Mouse (Mus musculus) adrenal gland, adult 18-20 months (tissue): Measurements from ENCODE around the gene Cldn11. TPM values are rescaled to one million over a fixed set of nuclear protein-coding genes. Genes with fewer than 3 reads are reported as not detected.
A peak's percentile ranks its signal among the peaks of the same experiment; 100 is the strongest.
"Not testable (repeated sequence)": the region's sequence is repeated elsewhere in the genome, so short reads cannot be mapped to it uniquely, and the experiment has no call there.

Experiments used
- DNase-seq, 2 experiments: peaks; one replicate each; pipeline ENCODE4 v3.0.0; 2021 to 2022; ENCODE audit warnings: low spot score in 2 of 2
- long read RNA-seq, 2 experiments: library from polyadenylated mRNA; stranded (forward); transcript quantifications; one replicate each; pipeline ENCODE4 v2.0.0; 2021
- total RNA-seq, 2 experiments: library from RNA; stranded (reverse); gene quantifications; 1 replicate in 1 of 2; 2 replicates in 1 of 2; pipeline ENCODE4 v1.2.3; 2021

Gene Cldn11
- total RNA-seq: 10 to 100 TPM in 1 of 2 experiments, 1 to 10 TPM in 1; 6.3 to 13.1 TPM
- long read RNA-seq, experiment 1: 0 reads
- long read RNA-seq, experiment 2: 0 reads

DNA sequence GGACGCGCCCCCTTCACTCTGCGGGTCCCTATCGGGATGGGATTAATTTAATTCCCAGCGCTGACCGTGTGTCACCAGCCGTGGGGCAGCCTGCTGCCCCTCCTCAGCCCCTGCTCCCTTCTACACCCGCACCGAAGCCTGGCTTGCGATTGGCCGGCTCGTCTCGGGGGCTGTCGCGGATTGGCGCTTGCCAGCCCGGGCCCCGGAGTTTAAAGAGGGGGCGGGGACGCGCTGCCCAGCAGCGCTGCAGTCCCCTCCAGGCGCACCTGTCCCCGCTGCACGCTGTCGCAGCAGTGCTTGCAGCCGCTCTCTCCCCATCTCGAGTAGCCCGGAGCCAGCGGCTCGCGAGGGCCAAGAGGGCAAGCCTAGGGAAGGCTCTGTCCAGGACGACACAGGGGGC is at the start of gene Cldn11:
Gene Cldn11 (plus strand): TSS at position 215 of the 400 bp plus-strand sequence.
- DNase-seq: peak; percentile 45 to 46

DNA sequence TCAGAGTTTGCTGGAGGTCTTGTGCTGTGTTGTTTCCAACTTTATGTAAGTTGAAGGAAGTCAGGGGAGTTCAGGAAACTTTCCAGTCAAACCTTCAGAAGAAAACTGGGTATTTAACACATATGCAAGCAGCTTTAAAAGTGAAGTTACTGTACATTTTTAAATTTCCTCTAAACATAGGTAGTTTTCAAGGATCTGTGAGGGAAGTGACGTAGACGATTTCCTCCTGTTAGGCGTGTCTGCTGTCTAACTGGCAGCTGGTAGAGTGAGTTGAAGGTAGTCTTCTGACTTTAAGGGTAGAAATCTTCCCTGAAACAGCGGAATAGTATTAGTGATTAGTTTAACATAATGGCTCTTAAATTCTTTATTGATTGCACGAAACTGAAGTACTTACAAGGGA is 49.7 kb upstream of the Cldn11 start:
- no peak for DNase-seq

DNA sequence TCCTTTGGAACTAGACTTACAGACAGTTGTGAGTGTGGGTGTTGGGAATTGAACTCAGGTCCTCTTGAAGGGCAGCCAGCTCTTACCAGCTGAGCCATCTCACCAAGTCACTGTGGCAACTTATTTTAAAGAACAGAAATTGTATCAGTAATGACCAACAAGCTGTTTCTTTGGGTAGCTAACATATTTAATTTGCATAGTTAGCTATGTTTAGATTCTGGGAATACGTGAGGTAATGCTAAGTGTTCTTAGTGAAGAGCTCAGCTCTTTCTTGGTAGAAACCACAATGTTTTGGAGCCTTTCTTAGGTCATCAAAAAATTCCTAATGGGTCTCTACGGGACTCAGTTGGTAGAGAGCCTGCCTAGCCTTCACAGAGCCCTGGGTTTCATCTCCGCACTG is 48.9 kb upstream of the Cldn11 start:
- DNase-seq: no peak

DNA sequence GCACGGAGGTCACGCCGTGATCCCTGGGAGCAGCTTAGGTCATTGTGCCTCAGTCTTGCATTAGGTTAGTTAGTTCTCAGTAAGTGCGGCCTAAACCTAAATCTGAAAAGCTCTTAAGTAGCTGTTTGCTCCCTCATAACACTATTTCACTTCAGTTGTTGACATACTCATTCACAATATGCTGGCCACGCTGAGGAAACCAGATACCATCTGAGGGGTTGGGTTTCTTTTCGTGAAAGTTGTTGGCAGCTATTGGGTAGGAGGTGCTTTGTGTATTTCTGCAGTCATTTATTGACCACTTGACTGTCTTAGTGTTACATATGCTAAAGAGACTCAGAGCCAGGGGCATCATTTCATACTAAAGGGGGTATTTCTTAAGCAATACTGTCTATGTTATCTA is 44.8 kb upstream of the Cldn11 start:
- no peak for DNase-seq

DNA sequence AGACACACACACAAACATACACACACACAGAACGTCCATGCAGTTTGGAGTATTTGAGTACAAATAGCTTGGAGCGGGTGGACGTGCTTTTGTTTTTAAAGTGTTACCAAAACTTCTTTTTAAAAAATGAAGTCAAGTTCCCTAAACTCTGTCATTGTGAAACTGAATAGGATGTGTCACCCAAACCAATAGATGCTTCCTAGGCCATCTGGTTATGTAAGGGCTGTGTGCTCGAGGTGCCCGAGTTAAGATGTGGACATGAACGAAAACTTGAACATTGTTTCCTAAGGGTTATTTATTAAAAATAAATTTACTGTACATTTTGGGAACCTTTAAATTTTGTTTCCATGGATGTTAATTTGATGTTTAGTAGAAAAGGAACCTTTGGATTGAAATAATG is 43.1 kb upstream of the Cldn11 start:
- no peak for DNase-seq

DNA sequence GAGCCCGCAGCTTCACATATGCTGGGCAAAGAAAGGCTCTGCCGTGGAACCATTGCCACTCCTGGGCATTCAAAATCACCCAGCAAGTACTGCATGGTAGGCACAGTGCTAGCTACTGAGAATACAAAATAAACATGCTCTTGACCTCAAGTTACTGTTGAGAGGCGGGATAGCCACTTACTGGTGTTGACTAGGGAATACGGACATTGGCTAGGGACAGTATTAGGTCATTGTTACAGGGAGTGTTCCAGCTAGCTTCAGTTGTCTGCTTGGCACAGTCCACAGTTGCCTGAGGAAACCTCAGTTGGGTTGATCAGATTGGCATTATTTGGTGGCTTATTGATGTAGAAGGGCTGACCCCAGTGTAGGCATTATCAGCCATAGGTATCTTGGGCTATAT is 42.0 kb upstream of the Cldn11 start:
- DNase-seq: no peak

DNA sequence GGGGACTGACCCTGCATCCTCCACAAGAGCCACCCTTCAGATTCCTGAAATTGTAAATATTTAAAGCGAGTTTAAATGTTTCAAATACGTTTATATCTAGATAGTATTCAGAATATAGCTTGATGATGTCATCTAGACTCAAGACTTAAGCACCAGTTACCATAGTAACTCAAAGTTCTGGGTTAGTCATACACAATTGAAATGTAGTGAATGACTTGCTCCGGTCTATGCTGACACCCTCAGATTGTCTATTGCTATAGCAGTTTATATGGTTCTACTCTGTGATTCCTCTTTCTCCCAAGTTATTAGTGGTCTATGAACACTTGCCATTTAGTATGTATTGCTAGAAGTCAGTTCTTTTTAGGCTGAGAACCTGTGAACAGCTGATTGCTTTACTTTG is 40.6 kb upstream of the Cldn11 start:
- DNase-seq: no peak

DNA sequence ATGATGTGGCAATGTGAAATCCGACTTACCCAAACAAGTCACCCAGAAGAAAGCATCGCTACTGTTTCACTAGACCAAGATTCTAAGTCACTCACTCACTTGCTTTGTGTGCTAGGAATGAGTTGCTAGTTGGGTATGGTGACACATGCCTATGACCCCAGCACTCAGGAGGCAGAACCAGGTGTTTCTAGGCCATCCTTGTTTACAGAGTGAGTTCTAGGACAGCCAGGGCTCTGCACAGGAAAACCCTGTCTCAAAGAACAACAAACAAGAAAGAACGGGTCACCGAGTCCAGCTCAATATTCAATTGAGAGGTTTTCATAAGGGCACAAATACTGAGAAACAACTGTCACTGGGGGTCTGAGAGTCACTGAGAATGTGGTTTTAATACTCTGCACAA is 26.6 kb upstream of the Cldn11 start:
- DNase-seq: no peak

DNA sequence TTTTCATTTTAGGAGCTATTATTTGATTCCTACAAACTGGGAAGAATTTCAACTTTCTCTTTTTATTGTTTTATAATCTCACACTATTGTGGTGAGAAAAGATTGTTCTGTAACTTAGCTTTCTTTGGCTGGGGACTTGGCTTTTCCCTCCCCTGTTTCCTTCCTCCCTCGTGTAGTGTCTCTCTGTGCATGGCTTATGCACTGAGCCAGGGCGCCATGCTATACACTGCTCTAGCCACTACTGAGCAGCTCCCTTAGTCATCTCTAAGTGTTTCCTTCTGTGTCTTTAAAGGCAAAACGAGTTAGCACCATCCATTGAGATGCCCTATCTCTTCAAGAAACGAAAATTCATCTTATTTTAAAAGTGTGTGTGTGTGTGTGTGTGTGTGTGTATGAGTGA is 23.4 kb upstream of the Cldn11 start:
- DNase-seq: no peak

DNA sequence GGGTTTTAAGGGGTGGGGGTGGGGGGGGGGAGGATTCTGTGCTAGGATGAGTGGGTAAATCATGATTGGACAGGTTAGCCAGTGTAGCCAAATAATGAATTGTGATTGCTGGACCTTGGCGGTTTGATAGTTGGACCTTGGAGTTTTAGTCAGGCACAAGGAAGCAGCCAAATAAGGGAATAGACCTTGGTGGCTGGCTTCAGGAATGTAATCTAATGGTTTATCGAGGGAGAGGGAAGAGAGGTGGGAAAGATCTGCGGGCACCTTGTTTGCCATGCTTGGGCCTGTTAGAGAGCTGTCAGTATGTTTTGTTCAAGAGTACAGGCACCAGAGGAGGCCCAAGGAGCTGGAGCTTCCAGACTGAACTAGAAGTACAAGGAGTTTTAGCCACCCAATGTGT is 22.9 kb upstream of the Cldn11 start:
- peak in 1 of 2 experiments; percentile 50 for DNase-seq

DNA sequence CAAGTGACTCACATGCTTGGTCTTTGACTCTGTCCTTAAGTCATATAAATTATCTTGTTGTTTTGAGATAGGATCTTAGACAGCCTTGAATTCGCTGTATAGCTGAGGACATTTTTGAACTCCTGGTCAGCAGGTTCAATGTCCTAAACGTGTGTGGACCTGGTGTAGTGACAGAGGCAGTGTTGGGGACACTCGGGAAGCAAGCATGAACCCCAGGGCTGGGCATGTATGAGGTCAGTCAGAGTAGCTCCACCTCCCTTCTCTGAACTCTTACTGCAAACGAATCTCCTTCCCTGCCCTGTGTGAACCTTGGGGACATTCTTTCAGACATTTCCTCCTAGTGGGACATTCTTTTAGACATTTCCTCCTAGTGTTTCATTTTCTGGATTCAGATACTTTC is 20.0 kb upstream of the Cldn11 start:
- DNase-seq: no peak

DNA sequence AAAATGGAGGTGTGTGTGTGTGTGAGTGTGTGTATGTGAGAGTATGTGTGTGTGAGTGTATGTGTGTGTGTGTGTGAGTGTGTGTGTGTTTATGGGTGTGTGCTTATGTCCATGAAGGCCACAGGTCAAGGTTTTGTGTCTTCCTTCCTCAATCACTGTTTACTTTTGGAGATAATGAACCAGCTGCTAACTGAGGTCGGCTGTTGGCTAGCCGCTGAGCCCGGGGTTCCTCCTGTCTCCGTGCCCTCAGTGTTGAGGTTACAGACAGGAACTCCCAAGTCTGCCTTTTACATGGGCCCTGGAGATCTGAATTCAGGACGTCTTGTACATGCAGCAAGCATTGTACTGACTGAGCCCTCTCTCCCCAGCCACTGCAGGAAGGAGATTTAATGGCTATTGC is 16.1 kb upstream of the Cldn11 start:
- no peak for DNase-seq

DNA sequence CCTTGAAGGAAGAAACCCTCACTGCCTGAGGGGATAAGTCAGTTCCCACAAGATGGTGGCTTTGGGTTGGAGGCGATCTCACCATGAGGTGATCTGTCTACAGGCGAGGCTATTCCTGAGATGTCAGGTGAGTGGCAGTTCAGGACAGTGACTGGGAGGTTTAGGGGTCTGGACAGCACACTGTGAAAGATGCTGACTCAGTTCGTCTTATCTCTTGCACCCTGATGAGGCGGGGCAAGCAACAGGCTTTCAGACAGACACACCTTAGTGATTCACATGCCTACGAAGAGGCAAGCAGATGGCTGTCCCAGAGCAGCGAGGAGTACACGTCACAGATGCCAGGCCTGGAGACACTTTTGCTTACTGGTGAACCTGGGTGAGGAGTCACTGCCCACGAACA is 15.5 kb upstream of the Cldn11 start:
- DNase-seq: no peak

DNA sequence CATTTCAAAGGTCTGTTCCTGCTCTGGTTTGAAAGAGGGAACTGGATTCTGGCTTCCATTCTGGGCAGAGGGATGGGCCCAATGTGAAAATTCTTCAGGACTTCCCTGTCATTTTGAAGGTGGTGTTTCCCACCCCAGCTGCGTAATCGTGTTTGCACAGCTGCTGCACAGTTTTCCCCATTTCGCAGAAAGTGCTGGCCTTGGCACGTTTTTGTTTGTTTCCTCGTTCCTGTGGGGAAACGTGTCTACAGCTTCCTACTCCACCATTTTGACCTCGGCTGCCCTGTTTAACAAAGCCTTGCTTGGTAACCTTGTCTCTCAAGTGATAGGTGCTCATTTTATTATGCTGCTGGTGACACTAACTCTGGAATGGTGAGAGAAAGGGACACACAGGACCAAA is 15.0 kb upstream of the Cldn11 start:
- no peak for DNase-seq

DNA sequence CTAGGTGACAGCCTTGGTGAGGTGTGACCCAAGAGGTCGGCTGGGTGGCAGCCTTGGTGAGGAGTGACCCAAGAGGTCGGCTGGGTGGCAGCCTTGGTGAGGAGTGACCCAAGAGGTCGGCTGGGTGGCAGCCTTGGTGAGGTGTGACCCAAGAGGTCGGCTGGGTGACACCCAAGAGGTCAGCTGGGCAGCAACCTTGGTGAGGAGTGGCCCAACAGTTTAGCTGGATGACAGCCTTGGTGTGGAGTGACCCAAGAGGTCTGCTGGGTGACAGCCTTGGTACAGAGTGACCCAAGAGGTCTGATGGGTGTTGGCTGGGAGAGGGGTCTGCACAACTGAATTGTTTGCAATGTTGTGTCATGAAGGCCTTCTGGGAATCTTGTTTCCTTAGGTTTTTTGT is 13.1 kb upstream of the Cldn11 start:
- DNase-seq: not testable (repeated sequence)

DNA sequence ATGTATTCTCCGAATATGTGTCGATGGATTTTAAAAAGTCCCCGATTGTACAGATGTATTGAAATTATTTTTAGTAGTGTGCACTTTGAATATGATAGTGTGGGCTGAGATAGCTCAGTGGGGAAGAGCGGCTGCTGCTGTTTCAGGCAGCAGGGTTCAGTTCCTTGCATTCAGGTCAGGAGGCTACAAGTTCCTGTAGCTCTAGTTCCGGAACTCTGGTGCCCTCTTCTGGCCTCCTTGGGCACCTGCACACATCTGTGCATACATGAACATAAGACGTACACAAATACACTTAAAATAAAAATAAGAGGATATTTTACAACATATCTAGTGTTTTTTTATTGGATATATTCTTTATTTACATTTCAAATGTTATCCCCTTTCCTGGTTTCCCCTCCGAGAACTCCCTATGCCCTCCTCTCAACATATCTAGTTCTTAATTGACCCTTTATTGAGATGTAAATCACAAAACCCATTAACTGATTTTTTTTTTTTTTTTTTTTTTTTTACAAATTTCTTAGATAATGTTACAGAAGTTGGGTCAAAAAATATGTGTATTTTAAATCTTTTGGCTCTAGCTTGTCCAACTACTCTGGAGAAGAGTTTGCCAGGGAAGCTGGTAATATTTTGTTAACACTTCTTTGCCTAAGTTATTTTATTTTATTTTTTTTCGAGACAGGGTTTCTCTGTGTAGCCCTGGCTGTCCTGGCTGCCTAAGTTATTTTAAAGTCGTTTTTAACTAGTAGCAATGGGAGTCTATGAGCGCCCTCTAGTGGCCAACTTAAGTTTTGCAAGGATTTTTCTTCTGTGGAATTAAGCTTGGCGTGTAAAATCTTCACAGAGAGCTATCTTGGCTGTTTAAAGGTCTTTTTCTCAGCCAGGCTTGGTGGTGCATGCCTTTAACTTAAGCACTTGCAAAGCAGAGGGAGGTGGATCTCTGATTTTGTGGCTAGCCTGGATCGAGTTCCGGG is 11.0 kb upstream of the Cldn11 start:
- peak; percentile 70 to 76 for DNase-seq

DNA sequence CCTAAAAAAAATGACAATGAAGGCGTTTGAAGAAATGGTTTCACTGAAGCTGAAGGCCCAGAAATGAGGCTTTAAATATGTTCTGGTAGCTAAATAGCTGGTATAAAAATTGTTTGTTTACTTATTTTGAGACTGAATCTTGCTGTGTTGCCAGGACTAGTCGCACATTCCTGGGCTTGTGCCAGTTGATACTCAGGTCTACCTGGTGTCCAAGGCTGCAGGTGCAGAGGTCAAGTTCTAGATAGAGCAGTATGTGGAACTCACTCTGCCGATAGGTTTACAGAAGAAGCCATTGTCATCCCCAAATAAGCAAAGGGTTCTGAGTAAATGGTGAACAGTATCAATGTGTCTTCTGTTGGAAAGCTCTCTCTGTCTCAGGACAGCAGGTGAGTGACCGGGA is 8.1 kb upstream of the Cldn11 start:
- no peak for DNase-seq

DNA sequence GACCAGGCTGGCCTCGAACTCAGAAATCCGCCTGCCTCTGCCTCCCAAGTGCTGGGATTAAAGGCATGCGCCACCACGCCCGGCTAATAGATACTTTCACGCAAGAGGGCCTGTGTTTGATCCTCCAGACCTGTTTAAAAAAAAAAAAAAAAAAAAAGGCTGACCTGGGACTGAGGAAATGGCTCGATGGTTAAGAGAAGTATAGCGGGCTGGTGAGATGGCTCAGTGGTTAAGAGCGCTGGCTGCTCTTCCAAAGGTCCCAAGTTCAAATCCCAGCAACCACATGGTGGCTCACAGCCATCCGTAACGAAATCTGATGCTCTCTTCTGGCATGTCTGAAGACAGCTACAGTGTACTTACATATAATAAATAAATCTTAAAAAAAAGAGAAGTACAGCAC is 4.5 kb upstream of the Cldn11 start:
- not testable (repeated sequence) for DNase-seq

DNA sequence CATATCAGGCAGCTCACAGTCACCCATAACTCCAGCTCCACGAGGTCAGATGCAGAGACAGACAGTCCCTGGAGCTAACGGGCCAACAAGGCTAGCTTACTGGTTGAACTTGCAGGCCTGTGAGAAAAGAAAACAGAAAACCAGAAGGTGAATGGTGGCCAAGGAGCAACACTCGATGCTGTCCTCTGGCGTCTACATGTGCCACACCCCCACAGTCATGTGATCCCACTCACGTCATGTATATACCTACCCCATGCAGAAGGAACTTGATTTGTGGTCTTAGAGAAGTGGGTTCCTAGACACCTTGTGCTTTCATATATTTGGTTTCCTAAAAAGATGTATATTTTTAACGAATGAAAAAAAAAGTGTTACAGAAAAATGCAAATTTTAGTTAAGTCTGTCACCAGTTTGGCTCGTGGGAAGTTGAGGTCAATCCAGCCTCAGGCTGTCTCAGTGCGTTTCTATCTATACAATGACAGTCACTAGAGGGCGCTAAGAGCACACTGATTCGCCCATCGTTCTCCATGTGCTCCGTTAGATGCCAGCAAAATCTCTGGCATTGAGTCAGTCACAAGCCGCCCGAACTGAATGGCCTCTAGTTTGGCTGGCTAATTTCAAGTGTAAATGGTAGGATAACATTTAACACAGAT is 4.0 kb upstream of the Cldn11 start:
- DNase-seq: peak; percentile 56 to 62

DNA sequence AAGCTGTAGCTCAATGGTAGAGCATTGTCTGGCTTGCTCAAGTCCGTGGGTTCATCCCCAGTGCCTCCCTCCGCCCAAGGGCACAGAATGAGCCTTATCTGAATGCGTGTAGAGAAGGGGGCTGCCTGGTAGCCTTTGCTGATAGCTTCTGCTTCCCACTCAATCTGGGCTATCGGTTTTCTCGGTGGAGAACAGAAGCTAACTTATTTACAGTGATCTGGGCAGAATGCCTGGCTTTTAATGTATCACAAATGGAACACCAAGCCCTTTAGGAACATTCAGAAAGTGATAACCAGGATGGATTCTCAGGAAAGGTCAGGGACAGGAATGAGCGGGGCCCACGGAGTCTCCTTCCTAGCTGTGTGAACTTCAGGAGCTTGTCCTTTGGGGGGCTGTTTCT is 1.1 kb upstream of the Cldn11 start:
- DNase-seq: no peak

DNA sequence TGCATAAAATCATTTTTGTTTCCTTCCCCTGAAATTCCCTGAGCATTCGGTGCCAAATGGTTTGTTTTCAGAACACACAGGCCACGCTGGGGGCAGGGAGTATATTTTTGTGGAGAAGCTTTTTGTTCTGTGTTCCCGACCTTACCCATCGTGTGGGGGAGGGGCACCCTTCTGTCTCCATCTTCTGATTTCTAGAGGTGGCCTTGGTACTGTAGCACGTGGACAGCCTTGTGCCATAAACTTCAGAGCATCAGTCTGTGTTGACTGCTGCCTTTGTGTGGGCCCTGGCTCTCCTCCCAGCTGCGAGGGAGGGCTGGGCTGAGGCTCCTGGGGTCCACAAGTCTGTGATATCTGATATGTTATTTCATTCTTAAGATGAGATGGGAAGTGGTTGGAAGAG is 2.4 kb downstream of the Cldn11 start:
- no peak for DNase-seq

DNA sequence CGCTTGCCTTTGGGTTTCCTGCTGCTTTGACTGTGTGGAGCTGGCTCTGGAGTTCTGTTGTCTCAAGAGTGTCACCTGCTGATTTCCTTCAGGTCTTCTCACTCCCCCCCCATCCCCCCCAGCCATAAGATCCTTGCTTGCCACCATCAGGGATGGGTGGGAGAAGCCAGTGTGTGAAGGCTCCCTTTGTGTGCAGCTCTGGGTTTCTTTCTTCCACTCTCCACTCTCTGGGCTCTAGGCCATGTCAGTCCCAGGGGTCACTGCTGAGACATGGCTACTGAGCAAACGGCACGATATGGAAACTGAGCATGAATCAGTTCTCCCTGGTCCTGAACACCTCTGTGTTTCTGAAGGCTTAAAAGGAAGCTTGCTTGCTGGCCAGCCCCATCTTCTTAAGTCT is 6.4 kb downstream of the Cldn11 start:
- no peak for DNase-seq
